Mouse (Mus musculus) kidney, adult 2 months (tissue): Measurements from ENCODE around the gene Atpaf2. TPM values are rescaled to one million over a fixed set of nuclear protein-coding genes. Genes with fewer than 3 reads are reported as not detected.

Experiments used
- DNase-seq: peaks from one replicate; pipeline ENCODE4 v3.0.0; 2021
- H3K27ac ChIP-seq: fragments of 200-500 bp; 2 replicates; pipeline ENCODE4 v1.5.1; 2012; ENCODE audit warnings: low read depth, low read length, control low read depth, inconsistent platforms; ENCODE audit not compliant: insufficient read depth
- H3K27me3 ChIP-seq: fragments of 200-500 bp; replicated peaks from 2 replicates; pipeline ENCODE4 v1.6.1; 2012; ENCODE audit warnings: mild to moderate bottlenecking, moderate library complexity, low read length, inconsistent platforms; ENCODE audit not compliant: control insufficient read depth, insufficient read depth
- H3K36me3 ChIP-seq: fragments of 200-500 bp; 2 replicates; pipeline ENCODE4 v1.6.1; 2012; ENCODE audit warnings: mild to moderate bottlenecking, moderate library complexity, low read length, inconsistent platforms; ENCODE audit not compliant: control insufficient read depth, insufficient read depth
- H3K4me1 ChIP-seq: fragments of 200-500 bp; 2 replicates; pipeline ENCODE4 v1.6.1; 2011; ENCODE audit warnings: low read length; ENCODE audit not compliant: control insufficient read depth, insufficient read depth
- H3K4me3 ChIP-seq: fragments of 200-500 bp; 2 replicates; pipeline ENCODE4 v1.5.1; 2011; ENCODE audit warnings: mild to moderate bottlenecking, low read depth, low read length, control low read depth; ENCODE audit not compliant: insufficient read depth
- CTCF ChIP-seq: fragments of 200-500 bp; conservative IDR thresholded peaks from 2 replicates; pipeline ENCODE4 v1.5.1; 2011; ENCODE audit warnings: low read depth, mild to moderate bottlenecking, control low read depth, low read length, moderate library complexity, mixed read lengths; ENCODE audit not compliant: insufficient read depth, insufficient read length
- POLR2A ChIP-seq: fragments of 200-500 bp; IDR thresholded peaks from one replicate; pipeline ENCODE4 v1.6.1; 2011; ENCODE audit warnings: low read depth, low read length, control low read depth
- whole genome bisulfite sequencing: fragments of 180-500 bp; shearing (Covaris S2); methylation state at CpG from one replicate; pipeline ENCODE4 v1.1.7; 2018; 5-methylcytosine and 5-hydroxymethylcytosine counted together
- polyA plus RNA-seq: library from polyadenylated mRNA; depleted of rRNA; stranded (reverse); fragments of >200 nt; gene quantifications from 2 replicates; pipeline ENCODE4 v1.2.3, GENCODE M21; 2012

Atpaf2 gene
- polyA plus RNA-seq, 1 experiment, result 39.6 TPM

GRCm38 (mm10) chr11:60397172-60397571, 21.1 kb downstream of the Atpaf2 start:
- no peak overlapping the region for H3K4me3 ChIP-seq
- H3K27me3 ChIP-seq, result no peaks in the 10 kb centered on the region
- H3K4me1 ChIP-seq, result no peaks in the 10 kb centered on the region
- 93% methylated on average over 2 of the region's 2 CpGs for WGBS
- H3K27ac ChIP-seq, result no peak overlapping the region
- TF ChIP-seq CTCF (no peak), POLR2A (no peak)
- no peaks in the 10 kb centered on the region; the same call in 1 of the 2 replicates for H3K36me3 ChIP-seq
- DNase-seq, result no peak

GRCm38 (mm10) chr11:60396546-60396945, 21.7 kb downstream of the Atpaf2 start:
- TF ChIP-seq POLR2A (no peak), CTCF (no peak)
- 59% methylated on average over 6 of the region's 6 CpGs for WGBS
- Histone ChIP-seq H3K4me3 (no peak overlapping the region), H3K27ac (no peak overlapping the region), H3K4me1 (no peaks in the 10 kb centered on the region), H3K36me3 (no peaks in the 10 kb centered on the region; the same call in 1 of the 2 replicates), H3K27me3 (no peaks in the 10 kb centered on the region)
- no peak for DNase-seq

GRCm38 (mm10) chr11:60391346-60391745, 26.9 kb downstream of the Atpaf2 start:
- Histone ChIP-seq H3K36me3 (no peaks in the 10 kb centered on the region), H3K27me3 (no peaks in the 10 kb centered on the region), H3K27ac (no peak overlapping the region), H3K4me1 (no peaks in the 10 kb centered on the region), H3K4me3 (no peak overlapping the region)
- WGBS, result 89% methylated on average over 6 of the region's 6 CpGs
- DNase-seq, result no peak
- TF ChIP-seq CTCF (no peak), POLR2A (no peak)

GRCm38 (mm10) chr11:60387944-60388343, 30.3 kb downstream of the Atpaf2 start:
- WGBS, result 59% methylated on average over 2 of the region's 2 CpGs
- Histone ChIP-seq H3K4me3 (no peak overlapping the region), H3K27me3 (no peaks in the 10 kb centered on the region), H3K4me1 (no peaks in the 10 kb centered on the region), H3K27ac (no peak overlapping the region), H3K36me3 (no peaks in the 10 kb centered on the region)
- no peak for TF ChIP-seq POLR2A
- no peak for TF ChIP-seq CTCF
- DNase-seq, result peak; percentile 17

GRCm38 (mm10) chr11:60385946-60386345, 32.3 kb downstream of the Atpaf2 start:
- Histone ChIP-seq H3K36me3 (no peaks in the 10 kb centered on the region), H3K4me3 (no peak overlapping the region), H3K4me1 (no peaks in the 10 kb centered on the region), H3K27me3 (no peaks in the 10 kb centered on the region), H3K27ac (no peak overlapping the region)
- 88% methylated on average over 5 of the region's 5 CpGs for WGBS
- DNase-seq, result no peak
- TF ChIP-seq CTCF (no peak), POLR2A (no peak)

- Histone ChIP-seq H3K4me1 (no peaks in the 10 kb centered on the region), H3K27me3 (no peaks in the 10 kb centered on the region), H3K4me3 (no peak overlapping the region), H3K27ac (no peak overlapping the region), H3K36me3 (no peaks in the 10 kb centered on the region)
- DNase-seq, result no peak
- WGBS, result 31% methylated on average over 16 of the region's 16 CpGs
- no peak for TF ChIP-seq CTCF
- TF ChIP-seq POLR2A, result no peak
These were observed 33.4 kb downstream of the Atpaf2 start for GRCm38 (mm10) chr11:60384762-60385421.

GRCm38 (mm10) chr11:60383518-60383917, 34.7 kb downstream of the Atpaf2 start:
- Histone ChIP-seq H3K27me3 (no peaks in the 10 kb centered on the region), H3K36me3 (no peaks in the 10 kb centered on the region), H3K4me1 (no peaks in the 10 kb centered on the region), H3K4me3 (no peak overlapping the region), H3K27ac (no peak overlapping the region)
- no peak for DNase-seq
- TF ChIP-seq CTCF, result peak; percentile 30; the same call in 1 of the 2 replicates
- no peak for TF ChIP-seq POLR2A
- 94% methylated on average over 6 of the region's 6 CpGs for WGBS
